Mouse (Mus musculus) telencephalon, adult 2 months (tissue): ENCODE data around the gene Hspa12a.
A peak's percentile ranks its signal among the peaks of the same experiment; 100 is the strongest.

ENCODE experiments used
- DNase-seq: peaks from one replicate; pipeline ENCODE4 v3.0.0-alpha.2; 2011; ENCODE audit warnings: low read depth, low spot score

Hspa12a gene

DNA sequence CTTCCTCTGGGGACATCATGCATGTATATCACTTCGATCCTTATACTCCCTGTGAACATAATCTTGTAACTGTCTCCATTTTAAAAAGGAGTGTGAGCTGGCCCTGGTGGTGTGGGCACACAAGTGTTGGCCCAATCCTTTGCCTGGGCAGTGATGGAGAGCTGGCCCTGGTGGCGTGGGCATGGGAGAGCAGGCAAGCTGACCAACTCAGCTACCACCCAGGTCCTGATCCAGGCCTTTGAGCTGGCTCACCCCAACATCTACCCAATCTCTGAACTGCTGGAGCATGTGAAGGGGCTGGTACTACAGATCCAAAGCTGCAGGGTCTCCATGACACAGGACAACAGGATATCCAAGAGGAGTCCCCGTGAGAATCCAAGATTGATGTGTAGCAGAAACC is 120.2 kb downstream of the Hspa12a start:
- no peak for DNase-seq

DNA sequence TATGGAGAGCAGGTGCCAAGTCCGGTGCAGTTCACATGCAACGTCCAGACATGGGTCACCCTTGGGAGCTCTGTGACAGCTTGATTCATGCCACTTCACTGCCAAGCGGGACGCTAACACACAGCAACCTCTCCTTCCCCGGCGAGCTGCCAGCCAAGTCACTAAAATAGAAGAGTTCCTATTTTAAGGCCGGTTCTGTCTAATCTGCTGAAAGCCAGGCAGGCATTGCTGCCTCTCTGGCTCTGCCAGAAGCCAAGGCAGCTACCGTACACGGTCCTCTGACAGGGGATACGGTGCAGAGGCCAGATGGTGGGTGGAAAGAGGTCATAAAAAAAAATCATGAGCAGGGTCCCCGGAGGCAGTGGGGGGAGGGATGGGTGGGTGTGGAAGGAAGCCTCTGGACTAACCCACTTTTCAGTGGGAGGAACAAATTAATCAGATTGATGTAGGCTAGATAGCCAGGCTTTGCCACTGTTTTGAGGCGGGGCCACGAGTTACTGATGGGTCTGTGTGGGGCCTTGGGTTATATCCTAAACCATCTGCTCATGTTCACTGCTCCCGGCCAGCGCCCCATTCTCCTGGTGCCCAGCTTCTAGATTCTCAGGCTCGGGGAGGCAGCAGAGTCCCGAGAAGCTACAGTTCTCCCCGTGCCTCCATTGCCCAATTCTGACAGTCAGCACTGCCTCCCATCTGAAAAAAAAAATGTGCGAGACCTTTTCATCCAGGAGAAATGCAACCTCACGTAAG is 120.8 kb downstream of the Hspa12a start:
- DNase-seq: peak; percentile 78

DNA sequence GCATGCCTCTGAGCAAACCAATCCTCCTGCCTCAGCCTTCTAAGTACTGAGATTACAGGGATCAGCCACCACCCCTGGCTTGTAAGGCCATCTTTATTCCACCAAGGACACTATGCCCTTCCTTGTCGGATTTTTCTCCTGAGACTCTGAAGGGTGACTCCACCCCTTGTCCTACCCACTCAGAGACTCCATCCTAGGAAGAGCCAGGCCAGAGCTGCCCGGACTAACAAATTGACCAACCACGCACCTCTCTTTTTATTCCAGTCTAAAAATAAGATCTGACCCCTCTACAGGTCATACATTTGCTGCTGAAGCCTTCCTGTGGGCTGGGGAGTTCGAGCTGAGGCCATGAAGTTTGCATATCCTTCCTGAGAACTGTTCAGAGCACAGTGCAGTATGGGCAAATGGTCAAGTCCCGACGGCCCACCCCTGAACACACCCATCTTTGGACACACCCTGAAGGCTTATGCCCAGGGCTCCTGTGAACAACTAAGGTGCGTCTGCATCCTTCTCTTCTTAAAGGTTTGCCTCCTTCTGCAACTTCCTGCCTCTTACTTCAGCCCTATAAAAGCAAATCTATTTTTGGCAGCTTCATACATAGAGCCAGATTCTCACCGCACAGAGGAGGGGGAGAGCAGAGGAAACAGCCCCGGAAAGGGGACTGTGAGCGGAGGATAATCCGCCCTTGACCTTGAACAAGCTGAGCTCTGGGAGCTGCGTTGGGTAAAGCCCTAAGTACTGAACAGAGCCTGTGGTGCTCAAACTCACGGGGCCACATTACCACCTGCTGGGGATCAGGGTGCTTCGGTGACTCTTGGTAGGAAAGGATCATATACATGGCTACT is 124.7 kb downstream of the Hspa12a start:
- no peak for DNase-seq

DNA sequence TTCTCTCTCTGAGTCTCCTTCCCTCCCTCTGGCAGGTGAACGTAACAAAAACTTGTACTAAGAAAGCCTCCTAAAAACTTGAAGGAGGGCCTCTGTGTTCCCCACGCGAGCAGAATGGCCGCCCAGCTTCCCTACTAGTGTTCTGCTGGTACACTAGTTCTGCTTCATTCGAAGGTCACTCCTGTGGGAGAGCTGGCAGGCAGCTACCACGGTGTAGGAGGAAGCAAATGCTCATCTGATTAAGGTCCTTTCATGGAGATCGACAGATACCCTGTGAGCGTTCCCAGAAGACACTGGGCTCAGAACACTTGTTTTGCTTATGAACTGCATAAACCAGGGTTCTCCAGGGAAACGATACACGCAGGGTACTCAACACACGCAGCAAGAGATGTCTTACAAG is 126.1 kb downstream of the Hspa12a start:
- no peak for DNase-seq

DNA sequence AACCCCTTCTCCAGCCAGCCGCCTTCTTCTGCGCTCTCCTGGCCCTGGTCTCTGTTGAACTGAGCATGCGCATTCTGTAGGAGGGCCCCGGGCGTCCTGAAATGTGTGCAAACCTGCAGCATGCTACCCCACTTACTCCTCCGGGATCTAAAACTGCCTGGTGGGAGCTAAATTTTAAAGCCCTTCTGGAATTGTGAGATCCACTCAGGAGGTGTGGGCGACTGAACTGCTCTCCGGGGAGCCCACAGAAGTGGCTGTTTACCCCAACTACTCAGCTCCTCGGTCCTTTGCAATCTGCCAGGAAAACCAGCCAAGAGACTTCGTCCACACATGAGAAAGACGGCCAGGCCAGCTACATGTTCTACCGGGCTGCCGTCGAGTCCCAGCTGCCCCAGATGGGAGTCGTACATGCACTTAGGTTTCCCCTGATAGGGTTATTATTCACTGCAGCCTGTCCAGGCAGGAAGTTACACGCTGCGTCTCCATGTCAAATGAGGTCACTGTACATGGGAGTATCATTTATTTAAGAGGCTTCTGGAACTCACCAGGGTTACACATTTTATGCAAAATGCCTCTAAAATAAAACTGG is 126.9 kb downstream of the Hspa12a start:
- peak; percentile 89 for DNase-seq

DNA sequence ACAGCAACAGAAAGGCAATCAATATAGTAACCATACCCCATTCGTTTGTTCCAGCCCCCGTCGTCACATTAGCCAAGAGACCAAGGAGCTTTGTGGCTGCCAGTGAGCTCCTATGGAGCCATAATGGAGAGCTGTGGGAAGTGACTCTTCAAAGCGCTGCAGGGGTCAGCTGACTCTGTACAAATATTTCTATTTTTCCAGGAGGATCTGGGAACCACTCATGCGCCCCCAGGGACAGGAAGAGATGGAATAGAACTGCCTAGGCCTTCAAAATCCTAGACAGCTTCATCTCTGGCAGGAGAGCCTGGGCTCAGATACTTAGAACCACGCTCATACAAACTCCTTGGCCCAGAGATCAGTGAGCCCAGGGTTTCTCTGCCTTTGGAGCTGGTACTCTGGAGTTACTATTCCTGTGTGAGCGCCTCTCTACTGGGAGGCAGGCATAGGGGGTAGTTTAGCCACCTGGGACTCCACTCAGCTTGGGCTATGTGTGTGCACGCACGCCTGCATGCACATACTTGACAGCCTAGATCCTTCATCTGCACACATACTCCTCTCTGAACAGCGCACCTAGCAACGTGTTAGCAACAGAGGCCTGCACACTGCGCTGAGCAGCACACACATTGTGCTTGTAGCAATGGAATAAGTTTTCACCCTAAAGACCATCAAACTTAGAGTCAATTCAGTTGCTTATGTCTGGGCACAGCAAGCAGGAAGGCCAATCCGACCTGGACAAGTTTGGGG is 128.1 kb downstream of the Hspa12a start:
- no peak for DNase-seq

DNA sequence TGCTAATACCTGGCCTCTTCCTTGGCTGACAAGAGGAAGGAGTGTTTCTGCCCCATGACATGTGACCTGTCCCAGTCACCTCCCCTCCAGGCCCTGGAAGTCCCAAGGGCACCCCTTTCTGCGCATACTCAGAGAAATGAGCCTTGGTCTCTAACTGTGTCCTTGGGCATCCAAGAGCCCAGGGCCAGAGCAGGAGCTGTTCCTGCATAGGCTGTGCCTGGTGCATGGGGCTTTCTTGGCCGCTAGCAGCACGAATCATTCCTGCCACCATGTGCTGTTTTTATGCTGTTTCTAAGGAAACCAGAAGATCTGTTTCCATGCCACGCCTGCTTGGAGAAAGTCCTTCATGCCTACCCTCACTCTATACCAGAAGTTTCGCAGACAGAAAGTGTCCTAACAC is 132.9 kb downstream of the Hspa12a start:
- DNase-seq: no peak

DNA sequence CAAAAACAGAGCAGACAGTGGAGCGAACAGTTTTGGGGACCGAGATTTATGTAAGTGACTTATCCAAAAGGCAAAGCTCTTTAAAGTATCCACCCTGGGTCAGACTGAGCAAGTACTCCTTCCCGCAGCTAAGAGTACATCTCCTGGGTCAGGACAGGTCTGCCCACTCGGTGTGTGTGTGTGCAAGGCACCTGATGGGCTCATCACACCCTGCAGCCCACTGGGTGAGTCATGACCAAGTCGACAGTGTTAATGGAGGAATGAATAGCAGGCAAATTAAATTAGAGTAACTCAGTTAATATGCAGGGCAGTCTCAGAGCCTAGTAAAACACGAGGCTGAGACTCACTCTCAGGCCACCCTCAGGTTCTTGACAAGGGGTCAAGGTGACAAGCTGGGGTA is 134.6 kb downstream of the Hspa12a start:
- no peak for DNase-seq

DNA sequence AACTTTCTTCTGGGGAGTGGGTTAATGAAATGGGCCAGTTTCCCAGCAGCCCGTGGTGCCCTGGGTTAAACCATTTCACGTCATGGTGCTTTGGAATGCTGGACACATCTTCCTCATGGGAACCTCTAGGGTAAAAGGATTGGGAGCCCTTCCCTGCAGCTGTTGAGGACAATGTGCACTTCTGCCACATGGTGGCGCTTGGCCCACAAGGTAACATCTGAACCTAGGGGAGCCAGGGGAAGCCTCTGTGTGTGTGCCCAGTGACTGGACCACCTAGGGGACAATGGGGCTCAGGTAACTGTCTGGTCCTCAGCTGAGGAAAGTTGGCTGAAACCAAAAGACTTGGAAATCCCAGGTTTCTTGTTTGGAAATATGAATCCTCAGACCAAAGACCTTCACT is 137.1 kb downstream of the Hspa12a start:
- no peak for DNase-seq

DNA sequence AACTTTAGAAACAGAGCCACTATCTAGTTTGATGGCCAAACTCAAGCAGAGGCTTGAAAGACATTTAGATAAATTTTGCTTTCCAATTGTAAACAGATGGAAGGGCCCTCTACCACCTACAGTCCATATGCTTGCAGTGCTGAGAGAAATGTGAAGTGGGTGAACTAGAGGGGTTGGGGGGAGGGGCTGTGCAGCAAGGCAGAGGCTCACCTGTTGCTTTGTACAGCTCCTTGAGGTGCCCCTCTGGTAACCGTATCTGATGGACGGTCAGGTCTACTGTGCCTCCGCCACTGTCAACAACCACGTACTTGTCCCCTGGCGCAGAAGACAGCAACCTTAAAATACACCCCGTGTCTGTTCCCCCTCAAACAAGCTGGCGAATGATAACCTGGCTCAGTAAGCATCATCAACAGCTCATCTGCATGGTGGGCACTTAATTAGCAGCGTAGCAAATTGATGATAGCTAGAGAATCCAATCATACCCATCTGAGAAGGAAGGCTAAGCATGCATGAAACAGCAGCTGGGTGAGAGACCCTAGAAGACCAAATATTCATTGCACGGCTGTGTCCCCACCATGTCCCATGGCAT is 138.2 kb downstream of the Hspa12a start:
- peak; percentile 81 for DNase-seq

DNA sequence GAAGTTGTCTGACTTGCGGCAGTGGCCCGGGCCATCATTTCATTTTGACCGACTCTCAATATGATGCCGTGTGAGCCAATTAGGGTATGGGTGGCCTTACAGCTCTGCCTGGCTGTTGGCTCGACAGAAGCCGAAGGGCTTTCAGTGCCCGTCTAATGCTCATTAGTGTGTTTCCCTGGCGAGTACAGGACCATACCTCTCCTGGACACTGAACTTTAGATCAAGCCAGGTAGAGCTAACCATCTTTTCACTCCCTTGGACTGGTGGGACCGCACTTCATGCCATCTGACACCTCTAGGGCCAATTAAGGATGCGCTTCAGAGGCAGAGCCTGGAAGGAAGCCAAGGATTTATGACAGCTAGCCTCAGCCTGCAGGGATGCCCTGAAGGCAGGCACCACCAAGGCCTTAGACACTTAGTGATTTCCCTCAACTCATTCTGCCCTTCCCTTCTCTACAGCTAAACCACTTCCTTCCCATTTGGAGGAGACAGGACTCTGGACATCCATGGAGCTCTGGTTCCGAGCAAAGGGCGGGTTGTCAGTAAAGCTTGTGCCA is 148.3 kb downstream of the Hspa12a start:
- no peak for DNase-seq

DNA sequence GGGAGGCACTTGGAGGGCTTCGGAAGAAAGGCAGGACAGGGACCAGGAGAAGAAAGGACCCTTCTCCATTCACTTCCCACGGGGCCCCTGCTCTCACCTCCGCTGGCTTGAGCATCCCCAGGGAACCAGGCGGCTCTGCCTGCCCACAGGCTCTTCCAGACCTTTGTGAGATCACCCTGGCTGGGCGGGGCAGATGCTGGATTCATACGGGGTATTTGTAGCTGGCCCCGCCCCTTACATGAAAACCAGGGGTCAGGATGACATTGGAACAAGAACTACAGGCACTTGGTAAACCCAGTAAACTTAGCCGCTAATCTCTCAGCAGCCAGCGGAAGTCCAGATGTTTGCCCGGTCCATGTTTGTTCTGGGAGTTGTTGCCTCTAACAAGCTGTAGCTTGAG is 149.2 kb downstream of the Hspa12a start, which contains the start of gene 1700019N19Rik:
1700019N19Rik (minus strand) TSS at position 178 of the 400 bp plus-strand sequence.
- DNase-seq: no peak

DNA sequence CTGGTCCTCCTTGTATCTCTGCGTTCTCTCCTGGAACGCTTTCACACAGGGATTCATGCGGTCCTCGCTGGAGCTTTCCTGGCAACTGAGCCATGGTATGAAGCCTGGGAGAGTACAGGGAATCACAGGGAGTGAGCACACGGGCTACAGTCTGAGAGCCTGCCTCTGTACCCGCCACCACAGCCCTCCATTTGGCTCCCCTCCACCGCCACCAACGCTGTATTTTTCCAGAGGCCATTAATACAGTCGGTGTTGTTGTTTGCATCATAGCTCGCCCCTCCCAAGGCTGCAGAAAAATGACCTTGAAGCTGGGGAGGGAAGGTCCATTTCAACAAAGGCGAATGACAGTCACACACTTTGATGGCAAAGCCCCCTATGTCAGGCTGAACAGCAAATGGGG is 154.3 kb downstream of the Hspa12a start:
- DNase-seq: no peak

DNA sequence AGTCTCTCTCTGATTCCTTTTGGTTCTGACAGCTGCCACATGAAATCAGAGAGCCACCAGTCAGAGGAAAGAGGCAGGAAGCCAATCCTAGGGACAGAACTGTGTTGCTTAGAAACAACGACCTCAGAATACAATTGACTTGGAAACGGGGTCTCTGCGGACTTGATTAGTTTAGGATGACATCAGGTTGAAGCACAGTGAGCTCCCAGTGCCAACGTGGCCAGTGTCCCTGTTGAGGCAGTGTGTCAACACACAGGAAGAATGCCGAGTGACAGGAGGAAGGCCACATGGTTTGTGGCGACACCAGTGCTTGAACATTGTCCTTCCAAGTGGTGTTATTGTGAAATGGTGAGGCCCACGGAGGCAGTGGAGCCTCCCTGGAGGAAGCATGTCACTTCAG is 159.5 kb downstream of the Hspa12a start:
- no peak for DNase-seq

DNA sequence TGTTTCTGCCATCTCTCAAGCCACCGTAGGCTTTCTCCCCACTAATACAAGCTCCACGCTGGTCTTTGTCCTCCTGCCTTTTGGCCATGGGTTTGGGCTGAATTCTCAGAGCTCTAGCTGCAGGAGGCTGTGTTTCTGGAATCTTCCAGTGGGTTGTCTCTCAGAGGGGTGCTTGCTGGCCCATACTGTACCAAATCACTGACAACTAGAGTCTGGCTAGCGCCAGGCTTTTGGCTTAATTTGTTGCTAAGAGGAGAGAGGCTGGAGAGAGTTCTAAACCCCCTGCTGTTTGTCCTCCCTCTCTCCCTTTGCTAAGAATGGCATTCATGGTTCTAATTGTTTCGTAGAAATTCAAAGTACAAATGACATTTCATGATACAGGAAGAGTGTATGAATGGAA is 161.9 kb downstream of the Hspa12a start:
- no peak for DNase-seq

DNA sequence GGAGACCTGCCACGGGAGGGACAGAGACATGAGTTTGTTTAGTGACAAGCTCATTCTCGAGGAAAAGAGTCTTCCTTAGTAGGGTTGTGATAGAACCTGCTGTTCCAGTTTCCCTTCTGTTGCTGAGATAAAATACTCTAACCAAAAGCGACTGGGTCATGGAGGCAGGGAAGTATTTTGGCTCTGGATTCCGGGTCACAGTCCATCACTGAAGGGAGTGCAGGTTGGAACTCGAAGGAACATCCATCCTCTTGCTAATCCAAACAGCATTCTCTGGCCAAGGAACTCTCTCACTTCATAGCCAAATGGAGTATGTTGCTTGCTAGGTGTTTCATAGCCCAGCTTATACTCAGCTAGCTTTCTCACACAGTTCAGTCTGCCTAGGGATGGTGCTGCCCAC is 167.0 kb downstream of the Hspa12a start:
- no peak for DNase-seq

DNA sequence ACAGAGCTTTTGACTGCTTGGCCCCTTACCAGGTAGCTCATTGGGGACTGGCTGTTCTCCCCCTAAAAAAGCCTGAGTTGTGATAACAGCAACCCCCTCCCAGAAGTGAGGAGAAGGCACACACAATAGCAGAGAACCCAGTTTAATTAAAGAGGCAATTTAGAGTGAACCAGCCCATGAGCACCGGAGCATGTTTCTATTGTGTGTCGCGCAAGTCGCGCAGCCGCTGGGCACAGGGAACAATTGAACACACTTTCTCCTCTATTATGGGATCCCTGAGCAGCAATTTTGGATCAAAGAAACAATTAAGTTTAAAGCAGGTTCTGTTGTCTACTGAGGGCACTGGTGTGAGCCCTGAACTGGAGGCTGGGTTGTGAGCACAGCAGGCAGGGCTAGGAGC is 176.1 kb downstream of the Hspa12a start:
- DNase-seq: no peak

DNA sequence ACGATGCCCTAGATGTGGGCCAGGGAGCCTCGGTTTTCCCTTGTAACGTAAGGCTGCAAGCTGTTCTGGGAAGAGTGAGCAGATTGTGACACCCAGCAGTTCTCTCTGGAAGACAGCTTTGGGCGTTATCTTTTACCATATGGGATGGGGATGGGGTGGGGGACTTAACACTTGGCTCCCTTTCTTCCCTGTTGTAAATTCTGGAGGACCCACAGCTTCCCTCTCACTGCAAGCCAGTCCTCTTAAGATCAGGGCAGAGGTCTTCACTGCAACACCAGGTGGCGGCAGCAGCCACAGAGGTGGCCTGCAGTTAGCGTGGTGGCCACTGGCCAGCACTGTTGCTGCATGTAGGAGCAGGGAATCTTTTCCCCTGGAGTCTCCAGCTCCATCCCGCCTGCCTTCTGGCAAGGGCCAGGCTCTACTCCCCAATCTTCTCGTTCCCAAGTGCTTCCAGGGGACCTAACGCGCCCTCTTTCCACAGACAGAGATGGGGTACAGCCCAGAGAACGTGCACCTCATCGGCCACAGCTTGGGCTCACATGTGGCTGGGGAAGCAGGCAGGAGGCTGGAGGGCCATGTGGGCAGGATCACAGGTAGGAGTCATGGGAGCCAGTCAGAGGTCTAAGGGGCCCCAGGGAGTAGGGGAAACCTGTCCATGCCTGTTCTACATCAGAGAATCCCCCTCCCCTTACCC is 180.5 kb downstream of the Hspa12a start:
- peak; percentile 59 for DNase-seq

DNA sequence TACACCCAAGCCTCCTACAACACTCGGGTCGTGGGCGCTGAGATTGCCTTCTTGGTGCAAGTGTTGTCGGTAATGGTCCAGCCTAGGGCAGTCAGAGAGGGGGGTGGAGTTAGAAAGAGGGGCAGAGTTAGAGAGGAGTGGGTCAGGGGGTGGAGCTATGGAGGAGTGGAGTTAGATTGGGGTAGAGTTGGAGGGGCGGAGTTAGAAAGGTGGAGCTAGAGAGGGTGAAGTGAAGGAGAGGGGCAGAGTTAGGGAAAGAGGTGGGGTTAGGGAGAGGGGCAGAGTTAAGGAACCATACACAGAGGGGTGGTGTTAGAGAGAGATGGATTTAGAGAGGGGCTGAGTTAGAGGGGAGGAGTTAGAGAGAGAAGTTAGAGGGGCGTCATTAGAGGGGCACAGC is 181.1 kb downstream of the Hspa12a start:
- DNase-seq: no peak

DNA sequence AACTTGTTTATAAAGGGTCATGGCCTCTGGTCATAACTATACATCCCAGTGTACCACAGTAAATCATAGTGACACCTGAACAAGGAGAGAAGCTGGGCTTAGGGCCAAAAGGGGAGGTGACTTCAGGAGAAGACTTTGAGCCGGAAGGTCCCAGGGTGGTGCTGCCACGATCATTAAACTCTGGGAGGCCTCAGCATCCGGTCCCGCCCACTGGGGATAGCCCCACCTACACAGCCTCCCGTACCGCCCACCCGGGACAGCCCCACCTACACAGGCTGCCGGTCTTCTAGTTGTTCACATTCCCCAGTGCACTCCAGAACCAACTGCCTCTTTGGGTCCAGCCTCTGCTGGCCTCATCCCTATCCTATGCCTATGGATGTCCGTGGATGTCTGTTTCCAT is 184.0 kb downstream of the Hspa12a start, which contains the start of gene Pnliprp2:
Pnliprp2 (plus strand) TSS at position 297 of the 400 bp plus-strand sequence.
- DNase-seq: no peak
